In the genomic region with DNA sequence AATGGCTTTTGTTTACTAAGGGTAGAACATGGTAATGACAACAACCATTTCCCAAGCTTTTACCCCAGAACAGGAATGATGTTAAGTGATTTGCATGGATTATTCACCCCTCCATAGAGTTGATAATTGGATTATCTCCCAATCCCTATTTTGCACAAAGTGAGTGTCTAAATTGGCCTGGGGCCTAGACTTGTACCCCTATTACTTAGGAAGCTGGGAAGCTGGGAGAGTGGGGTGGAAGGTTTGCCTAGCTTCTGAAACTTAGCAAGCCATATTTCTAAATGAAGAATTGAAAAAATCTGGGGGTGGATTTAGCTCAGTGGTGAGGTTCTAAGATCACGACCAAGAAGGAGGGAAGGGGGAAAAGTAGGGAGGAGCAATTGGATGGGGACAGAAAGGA, we compare ENCODE assay signal across 16 mouse cellular contexts.
"Had no signal": no experiment of that assay in that cellular context is flagged by ENCODE, and none has a peak within 500 bp of the region (broad histone marks: within the 10 kb centered on the region; RNA-seq: fewer than 3 reads in every experiment).

No protein-coding gene starts in this region.

- H3K4me1 ChIP-seq: stomach, embryonic 15.5 days had no signal

- DNase-seq: retina, postnatal 1 day; right cerebral cortex, adult 18-20 months; right cerebral cortex, postnatal 14 days; right cerebral cortex, postnatal 25 days; right cerebral cortex, postnatal 4 days; spleen, adult 18-20 months; thymus, adult 18-20 months; thymus, adult 2 months; thymus, postnatal 14 days; thymus, postnatal 25 days; thymus, postnatal 36 days; thymus, postnatal 4 days had no signal

- H3K9ac ChIP-seq: neural tube, embryonic 13.5 days; neural tube, embryonic 15.5 days; stomach, embryonic 15.5 days had no signal

- H3K27ac ChIP-seq: neural tube, embryonic 13.5 days; neural tube, embryonic 15.5 days; stomach, embryonic 15.5 days; stomach, postnatal 0 days had no signal

- H3K4me2 ChIP-seq: neural tube, embryonic 13.5 days; neural tube, embryonic 15.5 days; stomach, embryonic 15.5 days had no signal

- H3K36me3 ChIP-seq: neural tube, embryonic 13.5 days; neural tube, embryonic 15.5 days; stomach, embryonic 15.5 days had no signal

- H3K4me3 ChIP-seq: neural tube, embryonic 13.5 days; neural tube, embryonic 15.5 days; stomach, embryonic 15.5 days had no signal

- H3K9me3 ChIP-seq: neural tube, embryonic 13.5 days; neural tube, embryonic 15.5 days; stomach, embryonic 15.5 days had no signal

- H3K27me3 ChIP-seq: neural tube, embryonic 13.5 days; neural tube, embryonic 15.5 days; stomach, embryonic 15.5 days had no signal
